Mouse (Mus musculus) right cerebral cortex, postnatal 4 days (tissue): ENCODE results near the gene Irx2.

Experiments used
- DNase-seq: peaks from one replicate; pipeline ENCODE4 v3.0.0-alpha.2; 2022

Gene Irx2

DNA sequence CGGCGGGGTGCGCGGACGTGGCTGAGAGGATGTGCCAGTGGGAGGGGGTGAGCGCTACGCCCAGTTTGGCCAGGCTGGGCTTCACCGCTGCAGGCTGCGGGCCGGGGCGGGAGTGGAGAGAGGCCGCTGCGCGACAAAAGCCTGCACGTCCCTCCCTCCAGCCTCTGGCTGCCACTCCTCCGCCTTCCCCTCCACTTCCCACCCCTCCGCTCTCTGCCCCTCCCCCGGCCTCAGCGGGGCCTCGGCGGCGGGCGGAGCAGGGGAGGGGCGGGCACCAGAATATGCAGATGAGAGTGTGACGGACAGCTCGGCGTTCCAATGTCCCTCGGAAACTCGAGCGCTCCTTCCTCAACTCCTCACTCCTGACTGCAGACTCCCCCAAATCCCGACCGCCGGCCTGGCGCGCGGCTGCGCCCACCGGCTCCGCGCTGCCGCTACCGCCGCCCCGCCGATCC, at the start of gene Irx2:
TSS of gene Irx2 (plus strand) at position 359 of the 455 bp plus-strand sequence.
- DNase-seq = no peak

GRCm38 (mm10) chr13:72581276-72581675, 47.3 kb upstream of the Irx2 start:
- no peak for DNase-seq

DNA sequence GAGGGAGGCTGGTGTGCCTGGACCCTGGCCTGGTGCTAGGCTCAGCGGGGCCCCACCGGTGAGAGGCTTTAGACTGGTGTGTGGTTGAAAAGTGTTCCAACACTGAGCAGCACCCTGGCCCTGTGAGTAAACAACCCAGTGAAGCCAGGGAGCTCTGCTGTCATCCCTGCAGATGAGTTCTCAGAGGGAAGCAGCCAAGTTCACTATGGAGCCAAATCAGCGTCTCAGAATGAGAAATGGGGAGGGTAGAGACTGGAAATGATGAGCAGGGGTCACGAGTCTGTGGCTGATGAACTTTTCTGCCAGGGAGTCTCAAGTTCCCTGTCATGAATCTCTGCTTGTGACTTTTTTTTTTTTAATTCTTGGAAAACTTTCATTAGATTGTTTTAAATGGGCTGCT, 36.1 kb upstream of the Irx2 start:
- DNase-seq = no peak

- DNase-seq = no peak
Measured at GRCm38 (mm10) chr13:72593310-72593709, 35.3 kb upstream of the Irx2 start.

GRCm38 (mm10) chr13:72593710-72594111, 34.9 kb upstream of the Irx2 start:
- no peak for DNase-seq

DNA sequence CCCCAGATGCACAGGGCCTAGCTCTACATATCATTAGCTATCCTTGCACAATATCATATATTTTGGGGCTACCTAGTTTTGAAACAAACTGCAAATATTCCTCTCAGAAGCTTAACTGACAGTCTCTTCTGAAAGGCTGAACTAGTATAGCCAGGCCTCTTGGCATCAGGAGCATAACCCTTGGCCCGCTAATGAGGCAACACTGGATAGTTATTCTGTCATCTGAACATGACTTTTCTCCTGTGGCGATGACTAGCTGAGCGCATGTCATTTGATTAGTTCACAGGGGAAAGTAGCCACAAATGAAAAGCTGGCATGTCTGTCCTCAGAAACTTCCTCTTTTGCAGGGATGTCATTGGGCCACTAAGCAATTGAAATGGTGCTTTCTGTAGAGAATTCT, 29.4 kb upstream of the Irx2 start:
- DNase-seq = no peak

- DNase-seq = no peak
Measured at GRCm38 (mm10) chr13:72608706-72609105, 19.9 kb upstream of the Irx2 start.

DNA sequence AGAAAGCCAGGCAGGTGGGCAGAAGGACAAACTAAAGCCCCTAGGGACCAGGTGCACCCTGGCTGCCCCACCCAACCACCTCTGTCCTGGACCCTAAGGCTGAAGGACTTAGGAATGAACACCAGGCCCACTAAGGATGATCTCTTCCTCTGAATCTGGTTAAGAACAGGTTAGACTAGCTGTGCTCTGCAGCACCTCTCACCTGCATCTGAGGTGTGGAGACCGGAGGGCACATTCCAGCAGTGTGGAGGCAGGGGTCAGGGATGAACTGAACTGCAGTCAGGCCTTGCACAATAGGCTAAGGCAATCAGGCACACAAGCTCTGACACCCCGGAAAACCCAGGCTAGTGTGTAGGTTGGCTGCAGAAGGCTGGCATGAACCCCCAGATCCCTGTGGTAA, 18.3 kb upstream of the Irx2 start:
- DNase-seq = no peak

- no peak for DNase-seq
Measured at GRCm38 (mm10) chr13:72623926-72624846, 4.4 kb upstream of the Irx2 start.

DNA sequence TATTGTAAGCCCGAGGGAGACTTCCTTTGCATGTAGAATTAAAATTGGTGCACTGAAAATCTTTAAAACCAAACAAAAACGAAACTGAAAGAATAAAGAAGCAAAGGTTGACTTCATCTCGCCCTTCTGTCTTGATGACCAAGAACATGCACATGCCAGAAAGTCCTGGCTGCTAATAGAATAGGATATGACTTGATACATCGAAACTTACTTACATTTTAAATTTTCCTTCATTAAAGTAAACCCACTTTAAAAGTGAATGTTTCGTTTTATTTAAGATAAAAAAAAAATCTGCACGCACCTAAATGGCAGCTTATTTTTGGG, 3.8 kb upstream of the Irx2 start:
- DNase-seq = no peak

- DNase-seq = no peak
Measured at GRCm38 (mm10) chr13:72625236-72625950, 3.2 kb upstream of the Irx2 start.

GRCm38 (mm10) chr13:72627391-72628321, 964 bp upstream of the Irx2 start:
- DNase-seq = no peak

GRCm38 (mm10) chr13:72628935-72629631, 463 bp downstream of the Irx2 start:
- DNase-seq = no peak

DNA sequence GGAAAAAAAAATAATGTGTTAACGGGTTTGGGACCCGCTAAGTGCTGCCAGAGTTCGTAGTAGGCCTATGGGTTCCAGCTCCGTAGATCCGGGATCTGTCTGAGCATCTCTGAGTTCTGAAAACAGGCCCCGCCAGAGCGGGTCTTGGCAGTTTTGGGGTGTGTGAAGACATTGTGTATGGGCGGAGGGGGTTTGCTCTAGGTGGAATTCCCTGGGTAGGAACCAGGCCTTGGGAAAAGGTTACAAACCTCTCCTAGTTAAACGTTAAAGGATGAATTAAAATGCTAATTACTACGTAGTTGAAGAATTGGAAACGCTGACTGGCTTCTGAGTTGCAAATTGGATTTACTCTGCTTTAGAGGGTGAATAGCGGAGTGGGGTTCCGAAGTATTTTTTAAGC, 1.2 kb downstream of the Irx2 start:
- no peak for DNase-seq

- DNase-seq = no peak
Measured at GRCm38 (mm10) chr13:72630501-72631372, 2.1 kb downstream of the Irx2 start.

GRCm38 (mm10) chr13:72631373-72632021, 2.9 kb downstream of the Irx2 start:
- DNase-seq = no peak

DNA sequence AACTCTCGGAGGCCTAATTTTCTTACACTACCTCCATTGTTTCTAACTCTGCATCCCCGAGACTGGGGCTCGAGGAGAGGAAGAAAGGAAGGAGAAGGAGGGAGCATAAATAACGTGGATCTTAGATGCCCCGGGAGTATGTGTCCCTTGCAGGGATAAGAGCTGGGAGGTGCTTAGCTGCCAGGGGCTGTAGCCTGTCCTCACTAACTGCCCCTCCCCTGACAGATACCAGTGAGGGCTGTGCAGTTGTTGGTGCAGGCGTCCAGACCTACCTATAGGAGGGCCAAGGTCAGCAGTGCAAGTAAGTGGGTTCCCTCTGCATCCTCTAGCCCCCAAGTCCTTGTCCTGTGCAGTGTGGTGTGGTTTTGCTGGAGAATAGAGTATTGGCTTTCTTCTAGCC, 3.7 kb downstream of the Irx2 start:
- DNase-seq = no peak

- no peak for DNase-seq
Measured at GRCm38 (mm10) chr13:72633097-72633496, 4.5 kb downstream of the Irx2 start.

- no peak for DNase-seq
Measured at GRCm38 (mm10) chr13:72634752-72635315, 6.2 kb downstream of the Irx2 start.

DNA sequence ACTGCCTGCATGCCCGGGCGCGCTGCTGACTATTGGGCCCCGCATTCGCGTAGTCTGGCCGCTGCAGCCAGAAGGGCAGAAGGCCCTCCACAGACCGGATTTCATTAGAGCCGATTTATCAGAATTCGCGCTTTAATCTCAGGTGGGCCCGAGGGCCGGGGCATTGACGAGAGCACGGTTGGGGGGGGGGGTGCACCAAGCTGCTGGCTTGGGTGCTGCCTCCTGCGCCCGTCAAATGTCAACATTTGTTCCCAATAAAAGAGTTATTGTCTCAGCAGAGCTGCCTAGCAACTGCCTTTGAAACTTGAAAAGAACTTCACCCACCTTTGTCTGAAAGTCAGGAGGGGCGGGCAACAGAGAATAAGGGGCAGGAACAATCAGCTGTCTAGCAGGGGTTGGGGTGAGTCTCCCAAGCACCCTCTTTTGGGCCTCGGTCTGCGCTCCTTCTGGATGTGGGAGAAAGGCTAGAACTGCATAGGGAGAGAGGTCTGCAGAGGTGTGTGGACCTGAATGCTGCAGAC, 7.8 kb downstream of the Irx2 start:
- no peak for DNase-seq
